Mouse (Mus musculus) adrenal gland (tissue): ENCODE measurements around the gene AL607142.1.

ENCODE experiments used
- intact Hi-C: fragments of 180-260 bp; cut with DNase I; formaldehyde crosslinking; loops from one replicate; pipeline ENCODE4 v1.15.1; 2025

AL607142.1 gene

GRCm38 (mm10) chr4:120056451-120056850, 8.3 kb upstream of the AL607142.1 start:
- intact Hi-C loops: no loop called here

- intact Hi-C loops: no loop called here
These were observed 7.3 kb upstream of the AL607142.1 start for GRCm38 (mm10) chr4:120057529-120057928.

- intact Hi-C loops: no loop called here
These were observed 6.6 kb upstream of the AL607142.1 start for GRCm38 (mm10) chr4:120058157-120058556.

GRCm38 (mm10) chr4:120058794-120059193, 6.0 kb upstream of the AL607142.1 start:
- intact Hi-C loops: no loop called here

- intact Hi-C loops: no loop called here
These were observed 3.1 kb upstream of the AL607142.1 start for GRCm38 (mm10) chr4:120061727-120062126.

DNA sequence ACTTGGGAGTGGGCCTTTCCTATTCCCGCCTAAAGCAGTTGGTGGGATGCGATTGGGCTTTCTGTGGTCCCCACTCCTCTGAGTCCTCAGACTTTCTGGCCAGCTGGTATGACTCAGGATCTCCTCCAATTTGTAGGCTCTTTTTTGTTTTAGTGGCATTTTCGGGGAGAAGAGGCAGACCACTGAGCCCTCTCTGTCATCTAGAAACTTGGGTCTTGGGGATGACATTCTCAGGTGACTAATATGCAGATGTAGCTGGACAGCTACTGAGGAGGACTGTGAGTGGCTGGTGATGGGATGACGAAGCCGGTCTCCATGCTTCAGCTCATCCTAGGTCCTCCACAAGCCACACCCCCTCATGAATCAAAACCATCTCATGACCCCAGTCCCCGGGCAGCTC, 2.6 kb upstream of the AL607142.1 start:
- intact Hi-C loops: no loop called here

- intact Hi-C loops: no loop called here
These were observed 2.0 kb upstream of the AL607142.1 start for GRCm38 (mm10) chr4:120062754-120063153.

GRCm38 (mm10) chr4:120063353-120064124, 1.3 kb upstream of the AL607142.1 start:
- intact Hi-C loops: no loop called here

DNA sequence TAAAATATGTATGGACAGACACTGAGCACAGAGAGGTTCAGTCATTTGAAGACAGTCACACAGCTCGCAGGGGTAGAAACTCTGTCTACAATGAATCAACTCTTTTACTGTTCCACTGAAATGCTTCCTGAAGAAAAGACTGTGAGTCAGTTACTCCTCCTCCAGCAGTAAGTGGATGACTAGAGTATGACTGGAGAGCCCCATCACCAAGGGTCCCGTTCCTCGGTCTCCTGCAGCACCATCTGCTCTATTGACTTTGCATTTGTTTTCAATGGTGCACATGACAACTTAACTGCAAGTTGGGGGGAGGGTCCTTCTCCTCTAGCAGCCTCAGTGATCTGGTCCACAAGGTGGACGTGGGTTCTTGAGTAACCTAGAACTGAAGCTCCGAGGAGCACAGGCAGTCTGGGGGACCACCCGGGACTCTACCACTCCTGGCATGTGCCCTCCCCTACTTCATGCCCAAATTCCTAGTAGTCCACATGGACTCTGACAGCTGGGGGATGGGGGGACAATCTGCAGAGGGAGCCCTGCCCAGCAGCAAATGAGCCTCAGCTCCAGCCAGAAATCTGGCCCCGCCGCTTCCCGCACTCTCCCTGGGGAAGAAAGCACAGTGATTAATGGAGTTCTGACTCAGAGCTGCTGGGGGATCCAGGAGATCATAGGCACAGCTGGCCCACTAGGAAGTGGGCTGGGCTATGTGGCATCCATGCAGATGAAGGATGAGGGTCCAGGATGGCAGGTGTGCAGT, 2.2 kb downstream of the AL607142.1 start:
- intact Hi-C loops: no loop called here

DNA sequence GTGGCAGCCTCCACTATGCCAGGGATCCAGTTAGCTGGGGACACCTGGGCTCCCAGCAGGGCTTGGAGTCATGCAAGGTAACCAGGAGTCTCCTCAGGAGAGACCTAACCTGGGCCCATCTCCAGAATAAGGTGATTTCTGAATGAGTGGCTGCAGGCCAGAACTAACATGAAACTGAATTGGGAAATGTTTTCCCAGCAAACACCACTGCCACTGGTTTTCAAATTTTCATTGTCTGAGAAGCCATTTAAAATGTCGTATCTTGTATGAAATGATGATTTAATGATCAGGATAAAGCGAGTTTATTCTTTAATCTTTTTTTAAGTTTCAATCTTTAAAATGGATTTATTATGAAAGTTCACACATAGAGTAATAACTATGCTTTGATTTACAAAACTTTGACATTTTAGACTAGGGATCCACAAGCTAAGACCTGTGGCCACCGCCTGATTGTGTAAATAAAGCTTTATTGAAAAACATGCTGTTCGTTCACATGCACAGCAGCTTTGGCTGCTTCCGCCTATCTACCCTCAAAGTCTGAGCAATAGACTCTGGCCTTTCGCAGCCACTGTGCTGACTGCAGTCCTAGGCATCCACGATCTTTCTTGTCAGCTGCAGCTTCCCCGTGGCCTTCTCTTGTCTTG, 2.9 kb downstream of the AL607142.1 start:
- intact Hi-C loops: no loop called here

- intact Hi-C loops: no loop called here
These were observed 4.2 kb downstream of the AL607142.1 start for GRCm38 (mm10) chr4:120068883-120069581.

GRCm38 (mm10) chr4:120069582-120069980, 4.8 kb downstream of the AL607142.1 start:
- intact Hi-C loops: no loop called here

DNA sequence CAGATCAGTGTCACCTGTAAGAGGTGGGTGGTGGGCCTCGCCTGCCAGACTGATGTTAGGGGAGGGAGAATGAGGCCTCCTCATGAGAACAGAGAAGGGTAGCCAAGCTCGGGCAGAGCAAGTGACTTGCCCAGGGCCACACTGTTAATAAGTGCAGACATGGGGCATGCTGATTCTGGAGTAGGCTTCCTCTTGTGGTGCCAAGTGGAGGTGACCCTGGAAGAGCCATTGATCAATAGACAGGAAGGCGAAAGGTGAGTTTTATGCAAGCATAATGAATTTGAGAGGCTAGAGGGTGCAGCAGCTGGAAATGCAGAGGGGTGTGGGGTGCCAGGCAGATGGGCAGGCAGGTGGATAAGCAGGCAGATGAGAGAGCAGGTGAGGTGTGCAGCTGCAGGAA, 6.6 kb downstream of the AL607142.1 start:
- intact Hi-C loops: no loop called here

- intact Hi-C loops: no loop called here
These were observed 7.2 kb downstream of the AL607142.1 start for GRCm38 (mm10) chr4:120071842-120072507.

DNA sequence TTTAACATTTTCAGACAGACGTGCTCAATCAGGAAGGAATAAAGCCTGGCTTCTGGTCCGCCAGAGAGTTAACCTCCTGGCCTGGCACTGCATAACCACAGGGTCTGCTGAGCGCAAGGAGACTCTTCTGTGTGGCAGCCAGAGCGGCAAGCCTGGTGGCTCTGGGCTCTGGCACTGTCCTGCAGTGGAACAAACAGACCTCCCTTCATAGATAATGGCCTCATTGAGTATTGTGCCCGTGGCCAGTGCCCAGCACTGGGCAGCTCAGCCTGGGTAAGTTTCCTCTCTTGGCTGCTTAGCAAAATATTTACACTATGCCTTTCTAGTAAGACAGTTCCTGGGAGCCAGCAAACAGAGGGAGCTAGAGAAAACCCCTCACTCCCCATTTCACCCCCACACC, 9.3 kb downstream of the AL607142.1 start:
- intact Hi-C loops: no loop called here

DNA sequence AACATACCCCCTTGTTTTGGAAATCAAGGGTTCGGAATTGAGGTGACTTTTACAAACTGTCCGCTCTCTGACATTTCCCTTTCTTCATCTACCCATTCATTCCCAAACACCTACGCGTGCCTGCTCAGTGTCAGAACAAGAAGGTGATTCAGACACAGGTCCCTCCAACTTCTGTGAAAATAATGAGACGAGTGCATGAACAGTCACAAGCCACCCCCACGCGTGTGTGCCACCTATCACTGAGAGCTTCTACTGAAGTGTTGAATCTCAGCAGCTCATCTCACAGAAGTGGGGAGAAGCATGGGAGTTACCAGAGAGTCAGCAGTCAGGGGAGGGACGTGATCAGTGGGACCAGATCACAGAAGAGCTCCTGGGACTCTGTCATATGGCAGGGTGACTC, 12.5 kb downstream of the AL607142.1 start:
- intact Hi-C loops: no loop called here

GRCm38 (mm10) chr4:120082527-120082926, 17.7 kb downstream of the AL607142.1 start:
- intact Hi-C loops: no loop called here

GRCm38 (mm10) chr4:120083700-120084099, 18.9 kb downstream of the AL607142.1 start:
- intact Hi-C loops: no loop called here

DNA sequence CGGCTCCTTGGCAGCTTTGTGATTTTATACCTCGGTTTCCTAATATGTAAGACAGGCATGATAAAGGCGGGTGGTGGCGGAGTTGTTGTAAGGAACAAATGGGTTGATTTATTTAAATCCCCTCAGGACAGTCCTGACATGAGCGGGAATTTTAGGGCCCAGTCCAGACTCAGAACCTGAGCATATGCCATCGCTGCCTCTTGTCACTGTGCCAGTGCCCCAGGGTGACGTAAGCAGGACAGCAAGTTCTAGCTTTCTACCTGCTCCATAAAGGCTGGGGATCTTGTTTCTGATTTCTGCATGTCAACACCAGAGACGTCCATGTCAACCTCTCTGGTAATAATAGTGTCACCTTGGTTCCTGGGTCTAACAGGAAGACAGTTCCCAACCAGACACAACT, 24.7 kb downstream of the AL607142.1 start:
- intact Hi-C loops: no loop called here

DNA sequence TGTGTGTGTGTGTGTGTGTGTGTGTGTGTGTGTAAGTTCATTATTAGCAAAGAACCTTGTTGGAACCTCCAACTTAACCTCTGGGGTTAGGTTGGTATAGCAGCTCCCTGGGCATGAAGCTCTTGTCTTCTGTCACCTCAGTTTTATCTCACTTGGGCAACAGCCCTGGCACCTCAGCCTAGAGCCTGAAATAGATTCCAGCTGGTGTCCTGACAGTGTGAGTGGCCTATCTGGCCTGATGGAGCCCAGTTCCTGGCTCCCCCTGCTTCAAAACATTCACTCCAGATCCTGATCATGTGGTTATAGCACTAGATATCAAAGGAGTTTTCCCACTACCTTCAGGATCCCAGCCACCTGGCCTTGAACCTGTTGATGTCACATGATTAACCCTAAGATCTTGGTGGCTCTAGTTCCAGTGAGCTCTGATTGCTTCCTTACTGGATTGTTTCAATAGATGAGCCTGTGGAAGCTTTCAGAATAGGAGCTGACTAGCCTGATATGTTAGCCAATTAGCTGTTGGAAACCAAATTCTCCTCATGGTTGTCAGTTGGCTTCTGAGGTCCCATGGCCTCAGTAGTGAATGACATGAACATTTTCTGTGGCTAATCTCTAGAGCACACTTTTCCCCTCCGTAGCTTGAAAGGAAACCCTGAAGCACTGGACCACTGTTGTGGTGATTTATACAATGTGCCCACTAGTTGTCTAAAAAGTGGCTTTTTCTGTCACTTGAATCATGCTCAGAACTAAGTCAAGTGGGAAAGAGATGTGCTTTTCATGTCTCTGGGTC, 27.4 kb downstream of the AL607142.1 start:
- intact Hi-C loops: loop anchor here (5.0 kb wide), 1 partner anchor 285 kb away; no protein-coding TSS in a partner anchor
